In genomic region chr10:30752485-30752884, GRCm38 (mm10) we compare ENCODE assay signal across 12 mouse cellular contexts.
"Had no signal": no experiment of that assay in that cellular context is flagged by ENCODE, and none has a peak within 500 bp of the region (broad histone marks: within the 10 kb centered on the region; RNA-seq: fewer than 3 reads in every experiment).

No protein-coding gene starts in this region.

- H3K36me3 ChIP-seq: limb, embryonic 10.5 days; lung, embryonic 15.5 days had no signal

- H3K4me1 ChIP-seq: limb, embryonic 10.5 days had no signal

- H3K27ac ChIP-seq: kidney, postnatal 0 days; limb, embryonic 10.5 days; lung, embryonic 15.5 days had no signal

- H3K9ac ChIP-seq: lung, embryonic 15.5 days had no signal

- H3K27me3 ChIP-seq: lung, embryonic 15.5 days had no signal

- ATAC-seq: hindbrain, embryonic 16.5 days; inflammation-experienced regulatory T-cells, adult 6 months; intestine, postnatal 0 days had no signal

- H3K4me3 ChIP-seq: limb, embryonic 10.5 days; lung, embryonic 15.5 days; myocyte had no signal

- H3K4me2 ChIP-seq: lung, embryonic 15.5 days had no signal

- H3K9me3 ChIP-seq: limb, embryonic 10.5 days; lung, embryonic 15.5 days had no signal

- DNase-seq: kidney, adult 9 months; kidney, postnatal 4 days; midbrain, embryonic 14.5 days; retina, postnatal 1 day; thymus, postnatal 4 days had no signal
